Mouse (Mus musculus) hindbrain, embryonic 13.5 days (tissue): ENCODE data around the gene Cstf3. TPM values are rescaled to one million over a fixed set of nuclear protein-coding genes. Genes with fewer than 3 reads are reported as not detected.
A peak's percentile ranks its signal among the peaks of the same experiment; 100 is the strongest.
"Not testable (repeated sequence)": the region's sequence is repeated elsewhere in the genome, so short reads cannot be mapped to it uniquely, and the experiment has no call there.

Experiments used
- ATAC-seq: fragments of 200-750 bp; cut with Nextera tagmentation; 2 replicates; pipeline ENCODE4 v1.8.0; 2017; ENCODE audit warnings: moderate TSS enrichment; ENCODE audit not compliant: low FRiP score
- H3K27ac ChIP-seq: fragments of 300-500 bp; sonication (generic); 2 replicates; pipeline ENCODE4 v1.5.1; 2015; ENCODE audit warnings: inconsistent platforms, mild to moderate bottlenecking, moderate library complexity
- H3K27me3 ChIP-seq: fragments of 300-500 bp; sonication (generic); 2 replicates; pipeline ENCODE4 v1.6.1; 2015; ENCODE audit warnings: mild to moderate bottlenecking, inconsistent platforms
- H3K36me3 ChIP-seq: fragments of 300-500 bp; sonication (generic); 2 replicates; pipeline ENCODE4 v1.6.1; 2015; ENCODE audit warnings: mild to moderate bottlenecking, inconsistent platforms
- H3K4me1 ChIP-seq: fragments of 300-500 bp; sonication (generic); replicated peaks from 2 replicates; pipeline ENCODE4 v1.6.1; 2015; ENCODE audit warnings: inconsistent platforms
- H3K4me2 ChIP-seq: fragments of 300-500 bp; sonication (generic); 2 replicates; pipeline ENCODE4 v1.6.1; 2015; ENCODE audit warnings: inconsistent platforms, mild to moderate bottlenecking, moderate library complexity
- H3K4me3 ChIP-seq: fragments of 300-500 bp; sonication (generic); 2 replicates; pipeline ENCODE4 v1.5.1; 2015; ENCODE audit warnings: mild to moderate bottlenecking, inconsistent platforms
- H3K9ac ChIP-seq: fragments of 300-500 bp; sonication (generic); 2 replicates; pipeline ENCODE4 v1.6.1; 2015; ENCODE audit warnings: mild to moderate bottlenecking, inconsistent platforms
- H3K9me3 ChIP-seq: fragments of 300-500 bp; sonication (generic); 2 replicates; pipeline ENCODE4 v1.6.1; 2016; ENCODE audit warnings: inconsistent platforms
- WGBS: fragments of 180-500 bp; shearing (Covaris S2); methylation state at CpG from one replicate; pipeline ENCODE4 v1.1.7; 2015; 5-methylcytosine and 5-hydroxymethylcytosine counted together
- polyA plus RNA-seq: library from polyadenylated mRNA; unstranded; fragments of >200 nt; fragmentation: Nextera tagmentation; extraction: Ambion mirVana; gene quantifications from 2 replicates; pipeline ENCODE4 v1.2.1, GENCODE M21; 2015

Cstf3 gene
- polyA plus RNA-seq = 106 and 111 TPM in 2 replicates

DNA sequence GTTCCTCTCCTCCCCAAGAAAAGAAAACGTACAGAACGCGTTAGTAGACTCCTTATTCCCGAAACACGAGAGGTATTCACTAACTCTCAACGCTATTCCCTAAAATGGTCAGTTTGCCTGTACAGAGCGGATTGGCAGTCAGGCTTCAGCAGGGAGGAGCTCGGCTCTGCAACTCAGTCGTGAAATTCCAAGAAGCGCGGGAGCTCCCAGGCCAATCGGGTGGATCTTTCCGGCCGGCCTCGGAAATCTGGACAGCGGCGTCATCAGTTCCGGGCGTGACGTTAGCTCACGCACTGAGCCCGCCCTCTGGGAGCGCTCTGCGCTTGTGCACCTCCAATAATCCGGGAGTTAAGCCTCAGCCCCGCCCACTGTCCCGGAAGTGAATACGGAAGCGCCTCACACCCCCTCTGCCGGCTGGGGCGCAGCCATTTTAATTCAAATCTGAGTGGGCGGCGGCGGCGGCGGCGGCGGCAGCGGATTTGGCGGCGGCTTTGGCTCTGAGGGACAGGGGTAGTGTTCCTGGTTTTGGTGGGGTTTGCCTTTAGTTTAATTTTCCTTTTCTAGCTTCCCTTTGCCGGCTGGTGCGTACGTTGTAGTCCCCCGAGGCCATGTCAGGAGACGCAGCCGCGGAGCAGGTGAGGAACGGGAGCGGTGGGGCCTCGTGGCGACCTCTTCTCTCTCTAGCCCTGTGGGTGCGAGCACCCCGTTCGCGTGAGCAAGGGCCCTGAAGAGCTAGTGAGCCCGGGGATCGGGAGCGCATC, at the start of gene Cstf3:
TSS of gene Cstf3 (plus strand) at position 456 of the 761 bp plus-strand sequence.
- 0 out of 2 replicates have a peak, but pooled peaks cover 3% of the 10 kb centered on the region for H3K36me3 ChIP-seq
- ATAC-seq = peak; percentile 99
- H3K27ac ChIP-seq = peak within 1 kb of the TSS; percentile 95
- H3K27me3 ChIP-seq = no peaks in the 10 kb centered on the region
- H3K9ac ChIP-seq = peak within 1 kb of the TSS; percentile 96
- H3K4me3 ChIP-seq = peak within 1 kb of the TSS; percentile 89
- peaks cover 31% of the 10 kb centered on the region for H3K4me1 ChIP-seq
- under 1% methylated on average over 59 of the region's 59 CpGs for WGBS
- peak within 1 kb of the TSS; percentile 72 for H3K4me2 ChIP-seq
- H3K9me3 ChIP-seq = no peaks in the 10 kb centered on the region

DNA sequence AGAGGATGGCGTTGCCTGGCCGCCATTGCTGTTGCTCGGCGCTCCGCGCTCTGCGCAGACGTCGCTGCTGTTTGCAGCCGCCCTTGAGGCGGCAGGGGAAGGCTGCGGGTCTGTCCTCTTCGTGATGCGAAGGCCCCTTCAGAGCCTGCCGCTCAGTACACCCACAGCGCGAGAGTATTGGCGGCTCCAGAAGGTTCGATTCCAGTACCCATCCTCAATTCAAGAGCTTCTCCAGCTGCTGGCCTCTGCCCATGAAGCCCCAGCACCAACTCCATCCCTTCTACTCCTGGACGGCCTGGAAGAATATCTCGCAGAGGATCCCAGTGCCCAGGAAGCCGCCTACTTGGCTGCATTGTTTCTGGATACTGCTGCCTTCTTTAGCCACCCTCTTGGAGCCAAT, 33.6 kb upstream of the Cstf3 start:
- H3K27me3 ChIP-seq, H3K4me1 ChIP-seq, H3K36me3 ChIP-seq, H3K27ac ChIP-seq, H3K9ac ChIP-seq, H3K4me2 ChIP-seq, ATAC-seq, H3K4me3 ChIP-seq, H3K9me3 ChIP-seq: not testable (repeated sequence)
- WGBS = 93% methylated on average over 22 of the region's 22 CpGs

GRCm38 (mm10) chr2:104557722-104558121, 32.6 kb upstream of the Cstf3 start:
- 0 out of 2 replicates have a peak, but pooled peaks cover 2% of the 10 kb centered on the region for H3K4me1 ChIP-seq
- no peak overlapping the region for H3K9ac ChIP-seq
- H3K27me3 ChIP-seq = no peaks in the 10 kb centered on the region
- 94% methylated on average over 9 of the region's 9 CpGs for WGBS
- H3K4me2 ChIP-seq = no peak overlapping the region
- no peaks in the 10 kb centered on the region for H3K36me3 ChIP-seq
- H3K4me3 ChIP-seq = no peak overlapping the region
- H3K27ac ChIP-seq = no peak overlapping the region
- ATAC-seq = no peak
- no peaks in the 10 kb centered on the region for H3K9me3 ChIP-seq

- no peaks in the 10 kb centered on the region for H3K36me3 ChIP-seq
- 81% methylated on average over 4 of the region's 4 CpGs for WGBS
- H3K9me3 ChIP-seq = no peaks in the 10 kb centered on the region
- no peak overlapping the region for H3K4me3 ChIP-seq
- ATAC-seq = no peak
- H3K4me1 ChIP-seq = 0 out of 2 replicates have a peak, but pooled peaks cover 2% of the 10 kb centered on the region
- no peak overlapping the region for H3K9ac ChIP-seq
- H3K4me2 ChIP-seq = no peak overlapping the region
- H3K27ac ChIP-seq = no peak overlapping the region
- no peaks in the 10 kb centered on the region for H3K27me3 ChIP-seq
Observed at GRCm38 (mm10) chr2:104558326-104558725, 32.0 kb upstream of the Cstf3 start.

GRCm38 (mm10) chr2:104558938-104559337, 31.4 kb upstream of the Cstf3 start:
- WGBS = 73% methylated on average over 6 of the region's 6 CpGs
- Histone ChIP-seq H3K4me1 (0 out of 2 replicates have a peak, but pooled peaks cover 2% of the 10 kb centered on the region), H3K4me3 (no peak overlapping the region), H3K36me3 (no peaks in the 10 kb centered on the region), H3K27me3 (no peaks in the 10 kb centered on the region), H3K27ac (no peak overlapping the region), H3K9me3 (no peaks in the 10 kb centered on the region), H3K9ac (no peak overlapping the region), H3K4me2 (no peak overlapping the region)
- peak; percentile 52; the same call in 1 of the 2 replicates for ATAC-seq

GRCm38 (mm10) chr2:104559591-104560380, 30.5 kb upstream of the Cstf3 start:
- no peak overlapping the region for H3K9ac ChIP-seq
- H3K9me3 ChIP-seq = no peaks in the 10 kb centered on the region
- H3K36me3 ChIP-seq = no peaks in the 10 kb centered on the region
- no peak overlapping the region for H3K4me3 ChIP-seq
- H3K4me1 ChIP-seq = 0 out of 2 replicates have a peak, but pooled peaks cover 2% of the 10 kb centered on the region
- WGBS = 88% methylated on average over 4 of the region's 4 CpGs
- H3K27me3 ChIP-seq = no peaks in the 10 kb centered on the region
- no peak for ATAC-seq
- H3K4me2 ChIP-seq = no peak overlapping the region
- no peak overlapping the region for H3K27ac ChIP-seq

GRCm38 (mm10) chr2:104561386-104561785, 28.9 kb upstream of the Cstf3 start:
- 96% methylated on average over 6 of the region's 6 CpGs for WGBS
- H3K4me1 ChIP-seq = 0 out of 2 replicates have a peak, but pooled peaks cover 2% of the 10 kb centered on the region
- no peak overlapping the region for H3K4me3 ChIP-seq
- no peak overlapping the region for H3K4me2 ChIP-seq
- H3K27ac ChIP-seq = no peak overlapping the region
- H3K27me3 ChIP-seq = no peaks in the 10 kb centered on the region
- H3K9ac ChIP-seq = no peak overlapping the region
- no peaks in the 10 kb centered on the region for H3K9me3 ChIP-seq
- no peak for ATAC-seq
- H3K36me3 ChIP-seq = no peaks in the 10 kb centered on the region

GRCm38 (mm10) chr2:104561986-104562532, 28.3 kb upstream of the Cstf3 start:
- Histone ChIP-seq H3K36me3 (no peaks in the 10 kb centered on the region), H3K9me3 (no peaks in the 10 kb centered on the region), H3K27me3 (no peaks in the 10 kb centered on the region), H3K9ac (no peak overlapping the region), H3K4me3 (no peak overlapping the region), H3K4me2 (no peak overlapping the region), H3K4me1 (0 out of 2 replicates have a peak, but pooled peaks cover 2% of the 10 kb centered on the region), H3K27ac (no peak overlapping the region)
- WGBS = 85% methylated on average over 4 of the region's 4 CpGs
- no peak for ATAC-seq

- no peak overlapping the region for H3K27ac ChIP-seq
- H3K36me3 ChIP-seq = no peaks in the 10 kb centered on the region
- H3K4me2 ChIP-seq = no peak overlapping the region
- 67% methylated on average over 6 of the region's 6 CpGs for WGBS
- 0 out of 2 replicates have a peak, but pooled peaks cover 4% of the 10 kb centered on the region for H3K4me1 ChIP-seq
- no peak overlapping the region for H3K4me3 ChIP-seq
- no peak for ATAC-seq
- H3K9ac ChIP-seq = no peak overlapping the region
- 0 out of 2 replicates have a peak, but pooled peaks cover 7% of the 10 kb centered on the region for H3K9me3 ChIP-seq
- H3K27me3 ChIP-seq = no peaks in the 10 kb centered on the region
Observed at GRCm38 (mm10) chr2:104572066-104572465, 18.3 kb upstream of the Cstf3 start.

- H3K4me2 ChIP-seq = no peak overlapping the region
- WGBS = 69% methylated on average over 5 of the region's 5 CpGs
- H3K4me3 ChIP-seq = no peak overlapping the region
- ATAC-seq = no peak
- no peaks in the 10 kb centered on the region for H3K36me3 ChIP-seq
- H3K9me3 ChIP-seq = no peaks in the 10 kb centered on the region
- H3K27me3 ChIP-seq = no peaks in the 10 kb centered on the region
- no peak overlapping the region for H3K9ac ChIP-seq
- H3K4me1 ChIP-seq = 0 out of 2 replicates have a peak, but pooled peaks cover 4% of the 10 kb centered on the region
- no peak overlapping the region for H3K27ac ChIP-seq
Observed at GRCm38 (mm10) chr2:104576216-104576615, 14.1 kb upstream of the Cstf3 start.

DNA sequence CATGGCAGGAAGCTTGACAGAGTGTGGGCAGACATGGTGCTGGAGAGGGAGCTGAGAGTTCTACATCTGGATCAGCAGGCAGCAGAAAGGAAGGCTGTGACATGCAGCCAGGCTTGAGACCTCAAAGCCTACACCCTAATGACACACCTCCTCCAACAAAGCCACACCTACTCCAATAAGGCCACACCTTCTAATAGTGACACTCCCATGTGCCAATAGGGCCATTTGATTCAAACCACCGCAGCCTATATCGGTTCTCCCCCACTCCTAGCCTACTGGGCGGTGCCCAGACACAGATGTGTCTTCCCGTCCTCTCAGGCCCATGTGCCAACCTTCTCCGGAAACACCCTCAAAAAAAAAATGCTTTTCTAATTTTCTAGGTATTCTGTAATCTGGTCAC, 12.3 kb upstream of the Cstf3 start:
- Histone ChIP-seq H3K27me3 (no peaks in the 10 kb centered on the region), H3K27ac (no peak overlapping the region), H3K36me3 (no peaks in the 10 kb centered on the region), H3K4me1 (no peaks in the 10 kb centered on the region), H3K9ac (no peak overlapping the region), H3K4me3 (no peak overlapping the region), H3K4me2 (no peak overlapping the region), H3K9me3 (no peaks in the 10 kb centered on the region)
- ATAC-seq = no peak
- 69% methylated on average over 5 of the region's 5 CpGs for WGBS
